In genomic region chr2:172927643-172928042, GRCm38 (mm10) we compare ENCODE assay signal across 21 mouse cellular contexts. TPM values are rescaled to one million over a fixed set of nuclear protein-coding genes. Genes with fewer than 3 reads are reported as not detected.
DNase-seq lines count a peak whose midpoint lies in the region; ATAC-seq lines count a peak whose summit lies in the region.
"Had no signal": no experiment of that assay in that cellular context is flagged by ENCODE, and none has a peak within 500 bp of the region (broad histone marks: within the 10 kb centered on the region; RNA-seq: fewer than 3 reads in every experiment).

No protein-coding gene starts in this region.

- no peaks in the 10 kb centered on the region for H3K9me3 ChIP-seq in hindbrain, embryonic 10.5 days
- H3K9me3 ChIP-seq: hindbrain, embryonic 15.5 days; limb, embryonic 12.5 days; neural tube, embryonic 12.5 days had no signal

- H3K27ac ChIP-seq in hindbrain, embryonic 10.5 days = no peak overlapping the region
- H3K27ac ChIP-seq: hindbrain, embryonic 15.5 days; kidney, postnatal 0 days; left cerebral cortex, adult 2 months; limb, embryonic 12.5 days; liver, embryonic 14.5 days; neural tube, embryonic 12.5 days had no signal

- peaks cover 52% of the 10 kb centered on the region for H3K4me1 ChIP-seq in hindbrain, embryonic 10.5 days (replicated peaks)
- H3K4me1 ChIP-seq: hindbrain, embryonic 15.5 days had no signal

- DNase-seq in CD4-positive helper T cell, adult 2 months (ENCODE audit: low read depth, low spot score) = peak; percentile 82
- peak; percentile 58 for DNase-seq in T-cell, adult 2 months (ENCODE audit: low spot score)
- DNase-seq in thymus, postnatal 25 days = peak; percentile 33
- DNase-seq in right cerebral cortex, postnatal 4 days = no peak
- DNase-seq in hindbrain, embryonic 10.5 days (ENCODE audit: low spot score) = no peak
- no peak for DNase-seq in ovary, postnatal 14 days (ENCODE audit: low spot score)
- DNase-seq: cerebellum, adult 8-10 months; embryo, embryonic 11 days; kidney, adult 11 months had no signal

- no peaks in the 10 kb centered on the region for H3K36me3 ChIP-seq in hindbrain, embryonic 10.5 days
- H3K36me3 ChIP-seq: hindbrain, embryonic 15.5 days; neural tube, embryonic 12.5 days had no signal

- WGBS in hindbrain, embryonic 10.5 days = 78% methylated on average over 5 of the region's 5 CpGs

- peaks cover 49% of the 10 kb centered on the region for H3K27me3 ChIP-seq in hindbrain, embryonic 10.5 days (ENCODE audit: insufficient read depth, poor library complexity, severe bottlenecking)
- H3K27me3 ChIP-seq: neural tube, embryonic 12.5 days had no signal

- peak; percentile 92 for ATAC-seq in megakaryocyte, adult 5-6 weeks (ENCODE audit: poor library complexity, severe bottlenecking)
- ATAC-seq: midbrain, embryonic 16.5 days had no signal

- no peak overlapping the region for H3K4me3 ChIP-seq in hindbrain, embryonic 10.5 days
- H3K4me3 ChIP-seq: hindbrain, embryonic 15.5 days; left cerebral cortex, adult 2 months; limb, embryonic 12.5 days; neural tube, embryonic 12.5 days had no signal

RNA-seq across cellular contexts. Expression of gene Bmp7, which starts 12.5 kb away (rescaled TPM):
- 0.43 TPM in 1 of 2 replicates, not detected in the other for total RNA-seq in megakaryocyte, adult 5-6 weeks (2015)
- total RNA-seq in megakaryocyte, adult 5-6 weeks (2017) = 0.04 and 0.37 TPM in 2 replicates
- 12.9 and 14.8 TPM in 2 replicates for polyA plus RNA-seq in hindbrain, embryonic 10.5 days (2016; fragmentation: Nextera tagmentation; extraction: Ambion mirVana)
- total RNA-seq: megakaryocyte-erythroid progenitor cell, adult 5-6 weeks had no signal

RNA-seq across cellular contexts. Expression of gene Spo11, which starts 49.9 kb away (rescaled TPM):
- 0.64 and 1.0 TPM in 2 replicates for total RNA-seq in megakaryocyte, adult 5-6 weeks (2015)
- 0.04 TPM in 1 of 2 replicates, not detected in the other for total RNA-seq in megakaryocyte, adult 5-6 weeks (2017)
- polyA plus RNA-seq in hindbrain, embryonic 10.5 days (2016; fragmentation: Nextera tagmentation; extraction: Ambion mirVana) = 0.47 and 0.49 TPM in 2 replicates
- total RNA-seq: adrenal gland, postnatal 4 days; gastrocnemius, adult 8-10 months; heart, adult 8-10 months had no signal

Comparison
In these comparisons a context has a peak if more than half of its experiments do, and no peak if none do; other contexts are left out.
1. DNase-seq: peak in CD4-positive helper T cell, adult 2 months (single experiment), T-cell, adult 2 months (single experiment) and thymus, postnatal 25 days (single experiment); none in right cerebral cortex, postnatal 4 days (single experiment), hindbrain, embryonic 10.5 days (single experiment) and ovary, postnatal 14 days (single experiment).